Mouse (Mus musculus): ENCODE measurements around the gene Camta1.

Gene Camta1

DNA sequence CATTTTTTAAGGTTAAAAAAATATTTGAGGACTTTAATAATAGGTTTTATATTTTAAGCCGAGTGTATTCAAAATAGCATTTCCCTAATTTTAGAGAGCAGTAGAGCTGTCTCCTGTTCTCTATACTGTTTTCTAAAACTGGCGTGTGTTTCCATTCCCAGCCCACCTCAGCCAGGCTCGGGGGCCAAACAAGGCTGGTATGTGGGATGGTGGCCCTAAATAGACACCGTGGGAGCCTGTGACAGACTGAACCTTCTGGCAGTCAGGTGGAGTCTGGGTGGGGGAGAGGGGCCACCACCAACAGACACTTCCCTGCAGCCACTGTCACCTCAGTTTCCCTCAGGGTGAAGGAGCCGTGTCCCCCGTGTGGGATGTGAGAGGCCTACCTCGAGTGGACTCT lies 268.6 kb downstream of the Camta1 start:
- no peak for DNase-seq

DNA sequence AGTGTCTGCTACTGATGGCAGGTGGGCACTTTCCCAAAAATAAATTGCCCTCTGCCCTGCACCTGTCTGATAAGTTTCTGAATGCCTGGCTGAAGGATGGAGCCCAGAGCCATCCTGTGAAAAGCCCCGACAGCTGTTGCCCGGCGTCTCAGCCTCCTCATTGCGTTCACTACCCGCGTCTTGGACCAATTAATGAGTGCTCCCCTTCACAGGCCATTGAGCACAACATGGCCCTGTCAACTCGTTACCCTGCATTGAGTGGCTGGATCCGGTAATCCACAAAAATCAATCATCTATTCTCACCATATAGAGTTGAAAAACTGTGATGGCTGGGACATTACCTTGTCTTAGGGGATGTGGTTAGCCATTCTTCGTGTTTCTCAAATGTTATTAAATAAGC lies 275.6 kb downstream of the Camta1 start:
- DNase-seq: peak; percentile 74

DNA sequence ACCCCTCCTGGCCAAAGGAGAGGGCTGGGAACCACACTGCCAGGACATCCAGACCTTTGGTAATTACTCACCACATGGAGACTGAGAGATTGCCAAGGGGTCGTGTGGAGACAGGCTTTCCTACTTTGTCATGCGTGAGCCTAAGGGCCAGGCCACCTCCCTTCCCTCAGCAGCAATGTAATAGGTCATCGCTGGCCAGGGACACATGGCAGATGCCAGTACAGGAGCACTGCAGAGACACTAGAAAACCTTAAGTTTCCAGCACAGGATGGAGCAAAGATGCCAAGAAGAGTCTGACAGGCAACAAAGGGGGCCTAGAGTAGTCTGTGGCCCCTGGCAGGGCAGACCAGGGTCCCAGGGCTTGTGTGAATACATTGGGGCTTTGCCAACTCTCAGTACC lies 283.7 kb downstream of the Camta1 start:
- peak; percentile 65 for DNase-seq

DNA sequence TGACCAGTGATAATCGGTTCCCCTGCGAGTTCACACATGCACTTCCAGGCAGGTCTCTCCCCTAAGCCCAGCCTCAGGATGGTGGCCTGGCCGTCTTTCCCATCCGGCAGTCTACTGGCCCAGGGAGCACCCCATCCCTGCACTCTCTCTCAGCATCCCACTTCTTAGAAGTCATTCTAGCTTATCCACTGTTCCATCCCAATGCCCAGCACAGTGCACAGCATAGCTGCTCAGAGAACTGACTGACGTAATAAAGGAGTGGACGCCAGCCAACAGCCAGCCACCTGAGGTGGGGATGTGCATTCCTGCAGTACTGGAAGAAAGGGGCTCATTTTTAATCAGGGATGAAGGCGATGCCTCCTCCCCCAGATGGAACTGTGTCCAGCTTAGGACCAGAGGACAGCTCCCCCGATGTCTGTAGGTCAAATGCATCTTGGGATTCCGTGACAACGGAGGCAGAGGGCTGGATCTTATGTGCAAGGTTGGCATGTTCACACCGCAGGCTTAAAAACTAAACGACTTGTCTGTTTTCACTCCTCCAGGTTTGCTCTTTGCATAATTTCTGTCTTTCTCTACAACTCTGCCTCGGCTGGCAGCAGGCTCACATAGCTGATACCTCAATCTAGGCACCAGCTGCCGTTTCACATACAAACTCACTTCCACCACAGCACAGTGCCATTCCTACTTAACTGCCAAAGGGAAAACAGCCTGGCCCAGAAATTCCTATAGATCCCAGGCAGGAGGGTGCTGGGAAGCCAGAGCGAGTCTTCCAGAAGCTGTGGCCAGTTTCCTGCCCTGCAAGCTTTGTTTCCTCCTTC lies 285.2 kb downstream of the Camta1 start:
- DNase-seq: peak; percentile 78

DNA sequence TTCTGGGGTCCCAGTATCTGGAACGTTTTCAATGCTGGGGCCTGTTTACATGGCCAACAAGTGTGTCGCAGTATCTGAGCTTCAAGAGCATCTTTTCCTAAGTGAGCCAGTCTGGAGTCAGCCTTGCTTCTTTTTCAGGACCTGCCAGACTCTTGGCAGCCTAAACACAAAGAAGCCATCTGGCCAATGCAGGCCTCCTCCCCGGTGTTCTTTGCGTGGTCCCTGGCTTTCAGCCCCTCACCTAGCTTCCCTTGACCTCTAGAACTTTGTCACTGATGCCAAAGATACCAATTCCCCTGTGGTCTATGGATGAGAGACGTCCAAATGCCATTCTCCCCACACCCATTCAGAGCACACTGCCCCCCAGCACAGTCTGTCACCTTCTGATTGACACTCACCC lies 289.0 kb downstream of the Camta1 start:
- DNase-seq: no peak

DNA sequence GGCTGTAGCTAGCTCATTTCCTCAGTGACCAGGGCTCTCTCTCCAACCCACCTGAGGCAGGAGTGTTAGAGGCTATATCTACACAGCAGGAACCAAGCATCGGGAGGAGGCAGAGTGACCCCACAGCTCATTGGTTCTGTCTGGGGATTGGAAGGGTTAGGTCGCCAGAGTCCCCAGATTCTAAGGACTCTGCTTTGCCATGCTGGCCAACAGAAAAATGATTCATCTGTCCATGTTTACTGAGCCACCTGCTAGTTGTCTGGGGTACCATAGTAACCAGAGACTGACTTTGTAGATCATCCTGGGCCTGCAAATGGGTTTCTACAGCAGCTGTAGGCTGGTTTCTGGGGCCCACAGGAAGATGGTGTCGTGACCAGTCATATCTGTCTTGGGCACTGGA lies 292.1 kb downstream of the Camta1 start:
- no peak for DNase-seq

DNA sequence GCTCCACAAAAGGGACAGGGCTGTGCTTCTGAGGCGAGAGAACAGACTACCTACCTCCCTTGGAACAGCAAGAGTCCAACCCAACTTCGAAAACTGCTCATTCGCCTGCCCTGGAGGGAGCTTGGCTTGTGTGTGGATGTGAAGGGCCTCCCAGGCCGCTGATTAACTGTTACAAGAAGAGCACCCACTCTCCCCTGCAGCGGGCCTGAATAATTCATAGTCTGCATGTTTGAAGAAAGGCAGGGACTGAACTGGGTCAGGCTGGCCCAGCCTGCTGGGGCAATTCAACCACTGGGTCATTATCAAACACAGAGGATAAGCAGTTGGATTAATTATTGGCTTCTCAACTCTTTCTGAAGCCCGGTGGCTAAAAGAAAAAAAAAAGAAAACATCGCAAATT lies 292.8 kb downstream of the Camta1 start:
- DNase-seq: no peak

DNA sequence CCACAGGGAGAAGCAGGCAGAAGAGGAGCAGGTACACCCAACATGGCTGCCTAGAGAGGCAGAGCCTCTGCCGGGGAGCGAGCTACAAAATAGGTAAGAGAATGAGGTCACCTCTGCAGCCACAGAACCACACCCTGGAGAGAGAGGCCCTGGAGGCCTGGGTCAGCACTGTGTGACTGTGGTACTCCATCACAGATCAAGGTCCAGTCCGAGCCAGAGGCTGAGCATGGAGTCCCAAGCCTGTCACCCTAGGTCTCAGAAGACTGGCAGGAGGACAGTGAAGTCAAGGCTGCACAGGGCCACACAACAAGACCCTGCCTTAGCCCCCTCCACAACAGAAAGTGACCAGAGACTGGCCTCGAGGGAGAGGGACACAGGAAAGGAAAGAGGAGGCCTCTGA lies 294.6 kb downstream of the Camta1 start:
- DNase-seq: no peak

DNA sequence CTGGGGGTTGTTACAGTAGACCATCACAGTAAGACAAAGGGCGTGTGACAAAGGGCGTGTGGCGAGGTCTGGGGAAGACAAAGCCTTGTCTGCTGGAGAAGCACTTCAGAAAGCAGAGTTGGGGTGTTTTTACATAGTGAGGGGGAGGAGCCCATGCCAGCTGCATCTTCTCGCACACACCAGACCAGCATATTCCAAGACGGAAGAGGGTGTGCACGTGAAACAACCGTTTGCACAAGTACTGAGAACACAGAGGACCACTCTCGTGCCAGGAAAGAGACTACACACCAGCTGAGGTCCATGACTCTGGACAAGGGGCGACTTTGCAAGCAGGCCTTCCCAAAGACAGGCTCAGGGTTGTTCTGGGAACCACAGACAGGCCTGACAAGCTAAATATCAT lies 306.2 kb downstream of the Camta1 start:
- no peak for DNase-seq

DNA sequence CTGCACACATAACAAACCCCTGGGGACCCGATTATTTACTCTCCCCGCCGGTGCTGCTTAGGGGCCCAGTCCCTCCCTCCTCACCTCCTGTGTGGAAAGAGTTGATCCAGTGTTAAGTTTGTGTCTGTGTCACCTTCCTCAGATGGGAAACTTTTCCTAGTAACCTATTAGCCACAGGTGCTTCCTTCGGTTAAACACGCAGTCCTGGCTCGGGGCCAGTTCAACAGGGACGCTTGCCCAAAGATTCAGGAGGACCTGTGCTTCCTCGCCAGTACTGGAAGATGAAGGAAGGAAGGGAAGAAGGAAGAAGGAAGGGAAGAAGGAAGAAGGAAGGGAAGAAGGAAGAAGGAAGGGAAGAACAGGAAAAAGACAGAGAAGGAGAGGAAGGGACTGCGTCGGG lies 312.2 kb downstream of the Camta1 start:
- no peak for DNase-seq

DNA sequence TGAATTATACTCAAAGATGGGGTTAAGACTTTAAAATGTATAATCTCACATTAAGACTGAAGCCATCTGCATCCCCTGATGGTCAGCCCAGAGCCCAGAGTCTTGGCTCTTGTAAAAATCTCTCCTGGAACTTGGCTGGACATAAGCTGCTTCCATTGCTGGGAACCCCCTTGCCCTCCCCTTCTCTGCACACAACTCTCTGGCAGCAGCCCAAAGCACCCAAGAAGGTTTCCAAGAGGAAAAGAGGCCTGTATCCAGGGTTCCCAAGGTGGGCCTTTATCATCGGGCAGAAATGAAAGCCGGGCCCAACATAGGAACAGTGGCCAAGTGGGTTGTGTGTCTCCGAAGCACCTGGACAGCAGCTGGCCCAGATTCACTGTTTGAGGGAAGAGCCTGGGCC lies 316.2 kb downstream of the Camta1 start:
- no peak for DNase-seq

DNA sequence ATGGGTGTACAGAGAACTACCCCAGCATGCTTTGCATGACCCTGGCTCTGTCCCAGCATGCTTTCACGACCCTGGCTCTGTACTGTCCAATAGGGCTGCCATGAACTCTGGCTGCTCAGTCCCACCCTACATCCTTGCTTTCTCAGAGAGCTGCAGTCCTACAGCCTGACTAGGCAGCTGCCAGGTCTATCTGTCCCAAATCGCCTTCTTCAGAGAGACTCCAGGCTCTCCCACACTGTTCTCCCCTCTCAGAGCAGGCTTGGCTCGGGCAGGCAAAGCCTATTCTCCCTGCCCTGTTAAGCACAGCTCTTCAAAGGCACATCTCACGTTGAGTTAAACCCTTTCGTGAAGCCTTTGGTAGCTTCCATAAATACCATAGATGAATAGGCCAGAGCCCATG lies 317.5 kb downstream of the Camta1 start:
- DNase-seq: no peak

DNA sequence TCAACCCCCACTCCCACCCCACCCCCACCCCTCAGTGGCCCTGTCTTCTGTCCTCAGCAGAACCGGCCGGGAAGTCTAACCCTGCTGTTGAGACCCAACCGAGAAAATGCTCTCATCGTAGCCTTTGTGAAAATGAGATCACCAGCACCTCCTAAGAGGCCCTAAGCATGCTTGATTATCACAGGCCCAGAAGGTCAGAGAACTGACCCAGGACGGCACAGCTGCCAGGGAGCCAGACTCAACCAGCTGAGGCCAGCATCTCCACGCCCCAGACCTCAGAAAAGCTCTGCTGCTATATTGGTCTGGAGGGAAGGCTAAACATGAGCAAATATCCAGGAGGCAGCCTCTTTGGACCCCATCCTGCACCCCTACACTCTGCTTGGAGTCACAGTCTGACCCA lies 321.1 kb downstream of the Camta1 start:
- peak; percentile 92 for DNase-seq

DNA sequence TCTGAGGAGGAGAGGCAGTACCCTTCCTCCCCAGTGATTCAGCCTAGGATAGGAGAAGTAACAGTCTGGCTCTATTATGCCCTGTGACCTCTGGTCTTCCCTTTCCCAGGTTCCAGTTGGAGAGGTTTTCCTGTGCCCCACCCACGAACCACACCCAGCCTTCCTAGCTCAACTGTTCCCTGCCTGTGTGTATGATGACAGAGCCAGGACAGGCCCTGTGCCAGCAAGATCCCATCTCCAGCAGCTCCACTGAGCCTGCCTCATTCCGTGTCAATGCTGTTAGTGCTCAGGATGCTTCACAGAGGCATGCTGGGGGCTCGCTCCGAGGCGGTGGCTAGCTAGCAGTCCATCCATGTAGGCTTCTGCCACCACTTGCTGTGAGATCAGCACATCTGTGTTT lies 321.8 kb downstream of the Camta1 start:
- peak; percentile 93 for DNase-seq

DNA sequence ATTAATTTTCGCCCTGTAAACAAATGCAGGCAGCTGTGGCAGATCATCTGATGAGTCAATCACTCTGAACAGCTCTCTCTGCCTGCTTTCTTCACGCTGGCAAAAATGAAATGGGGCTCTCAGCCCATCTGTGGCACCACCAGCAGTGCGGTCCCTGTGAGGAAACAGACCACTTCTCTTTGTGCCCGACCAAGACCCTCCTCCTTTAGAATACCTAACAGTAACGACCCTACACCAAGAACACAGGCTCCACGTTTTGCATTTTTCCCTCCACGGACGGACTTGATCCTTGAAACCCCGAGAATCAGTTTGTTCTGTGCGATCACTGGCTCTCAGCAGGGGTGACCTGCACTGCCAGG lies 322.5 kb downstream of the Camta1 start:
- DNase-seq: no peak

DNA sequence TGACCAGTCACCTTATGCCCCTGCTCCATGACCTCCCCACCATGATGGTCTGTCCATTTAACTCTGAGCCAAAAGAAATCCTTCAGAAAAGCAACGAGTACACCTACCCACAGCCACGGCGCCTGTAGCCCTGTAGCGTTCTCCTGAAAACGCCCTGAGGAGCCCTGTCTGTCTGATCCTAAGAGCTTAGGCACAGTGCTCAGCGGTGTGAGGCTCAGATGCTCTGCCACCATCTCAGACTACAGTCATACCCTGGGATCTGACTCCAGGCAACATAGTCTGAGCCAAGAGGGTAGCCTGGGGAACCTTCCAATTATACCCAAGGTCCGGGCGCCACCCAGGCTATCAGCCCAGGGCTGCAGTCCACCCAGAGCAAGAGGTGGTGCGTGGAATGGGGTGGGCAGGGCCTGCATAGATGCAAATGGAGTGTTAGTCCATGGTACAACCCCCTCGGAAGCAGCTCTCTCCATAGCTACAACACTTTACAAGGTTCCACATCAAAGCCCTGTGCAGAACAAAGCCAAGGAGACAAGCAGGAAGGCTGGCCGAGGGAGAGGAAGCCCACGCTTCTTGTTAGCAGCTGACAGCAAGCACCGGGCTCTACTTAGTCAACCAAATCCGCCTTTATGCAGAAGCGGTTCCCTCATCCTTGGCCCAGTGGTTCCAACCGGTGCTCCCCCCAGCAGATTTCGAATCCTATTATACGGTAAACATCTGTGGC lies 323.1 kb downstream of the Camta1 start:
- DNase-seq: no peak

DNA sequence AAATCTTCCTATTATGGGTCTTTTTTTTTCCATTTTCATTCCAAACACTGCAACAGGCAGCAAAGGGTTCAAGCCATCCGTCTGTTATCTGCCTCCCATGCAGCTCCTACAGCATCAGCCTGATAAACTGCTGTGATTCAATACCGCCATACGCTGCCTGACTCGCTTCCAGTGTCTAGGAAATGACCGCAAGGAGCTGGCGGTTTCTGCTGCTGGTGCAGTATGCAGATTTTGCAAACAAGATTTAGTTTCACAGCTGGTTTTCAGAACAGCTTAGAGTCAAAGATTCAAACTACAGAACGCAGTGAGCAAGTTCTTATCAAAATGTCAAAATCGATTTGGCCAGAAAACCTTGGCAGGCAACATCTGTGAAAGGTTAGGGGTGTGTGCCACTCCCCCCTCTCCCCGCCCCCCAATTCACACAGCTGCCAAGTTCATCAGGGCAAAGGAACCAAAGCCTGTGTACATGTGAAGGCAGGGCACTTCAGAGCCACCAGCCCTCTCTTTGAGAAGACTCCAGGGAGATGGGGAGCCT lies 325.7 kb downstream of the Camta1 start:
- no peak for DNase-seq

DNA sequence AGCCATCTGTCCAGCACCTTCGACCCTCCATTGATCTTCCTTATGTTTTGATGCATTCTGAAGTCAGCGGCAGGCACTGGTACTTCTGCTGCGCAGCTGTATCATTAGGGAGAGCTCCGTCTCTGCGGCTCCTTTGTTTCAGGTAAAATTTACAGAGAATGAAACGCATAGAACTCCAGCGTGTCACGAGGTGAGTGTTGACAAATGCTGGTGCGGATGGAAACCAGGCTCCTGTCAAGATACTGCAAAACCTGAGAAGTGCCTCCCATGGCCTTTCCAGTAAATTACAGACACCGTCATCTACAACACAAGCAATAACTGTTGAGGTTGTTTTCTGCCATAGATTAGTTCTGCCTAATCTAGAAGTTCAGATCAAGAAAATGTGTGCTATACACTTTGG lies 328.2 kb downstream of the Camta1 start:
- no peak for DNase-seq

DNA sequence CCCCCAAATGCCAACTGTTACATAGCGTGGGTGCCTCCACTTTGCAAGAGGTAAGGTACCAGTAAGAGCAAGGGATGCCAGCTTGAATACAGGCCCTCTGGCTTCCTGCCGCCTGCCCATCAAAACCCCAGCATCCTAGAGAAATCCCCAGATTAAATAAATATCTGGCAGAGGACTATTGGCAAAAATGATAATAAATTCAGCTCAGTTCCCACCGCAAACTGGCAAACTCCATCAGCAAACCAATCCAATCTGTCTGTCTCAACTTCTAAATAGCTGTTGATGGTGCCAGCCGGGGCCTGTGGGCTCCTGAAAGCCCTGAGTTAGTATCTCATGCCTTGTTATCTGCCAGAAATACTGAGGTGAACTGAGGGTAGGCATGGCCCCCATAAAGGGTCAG lies 333.2 kb downstream of the Camta1 start:
- DNase-seq: no peak

DNA sequence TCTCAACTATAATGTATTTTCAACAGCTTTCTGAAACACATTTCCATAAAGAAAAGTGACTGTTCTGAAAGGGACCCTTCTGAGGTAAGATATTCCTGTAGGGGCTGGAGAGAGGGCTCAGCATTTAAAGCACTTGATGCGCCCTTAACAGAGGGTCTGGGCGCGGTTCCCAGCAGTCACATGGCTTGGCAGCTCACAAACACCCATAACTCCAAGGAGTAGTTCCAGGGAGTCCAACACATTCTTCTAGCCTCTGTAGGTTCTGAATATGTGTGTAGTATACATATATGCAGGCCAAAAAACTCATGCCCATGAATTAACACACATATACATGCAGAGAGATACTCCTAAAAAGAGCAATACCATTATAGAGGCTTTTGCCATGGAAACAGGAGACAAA lies 333.9 kb downstream of the Camta1 start:
- DNase-seq: no peak

DNA sequence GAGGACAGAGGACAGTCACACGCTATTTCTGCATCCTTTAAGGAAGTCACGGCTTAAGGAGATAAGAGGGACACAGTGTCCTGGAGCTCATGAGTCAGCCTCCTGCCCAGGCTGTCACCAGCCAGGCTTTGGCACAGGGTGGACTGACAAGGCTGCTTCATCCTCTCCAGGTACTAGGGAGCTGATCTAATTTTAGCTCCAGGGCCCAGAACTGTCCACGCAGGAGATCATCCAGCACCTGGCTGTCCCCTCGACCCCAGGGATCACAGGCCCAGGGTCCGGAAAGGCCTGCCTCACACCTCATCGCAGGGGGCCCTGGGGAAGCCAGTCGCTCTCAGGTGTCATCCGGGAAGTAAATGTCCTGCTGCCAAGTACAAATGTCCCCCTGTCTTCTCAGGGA lies 341.6 kb downstream of the Camta1 start:
- peak; percentile 97 for DNase-seq

DNA sequence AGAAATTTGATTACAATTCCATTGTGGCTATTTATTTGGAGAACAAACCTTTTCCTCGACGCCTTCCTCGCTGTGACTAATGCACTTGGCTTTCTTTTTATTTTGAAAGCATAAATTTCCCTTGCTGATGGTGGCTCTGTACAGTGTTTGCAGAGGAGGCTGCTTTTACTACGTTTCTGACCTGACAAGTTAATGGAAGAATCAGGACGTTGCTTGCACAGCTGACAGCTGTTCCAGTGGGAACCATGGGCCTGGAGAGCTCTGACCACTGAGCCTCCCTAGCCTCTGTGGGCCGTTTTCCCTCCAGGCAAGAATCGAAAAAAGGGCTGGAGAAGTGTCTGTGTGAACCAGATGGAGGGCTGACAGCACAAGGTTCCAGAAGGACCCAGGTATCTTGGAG lies 342.7 kb downstream of the Camta1 start:
- DNase-seq: no peak

DNA sequence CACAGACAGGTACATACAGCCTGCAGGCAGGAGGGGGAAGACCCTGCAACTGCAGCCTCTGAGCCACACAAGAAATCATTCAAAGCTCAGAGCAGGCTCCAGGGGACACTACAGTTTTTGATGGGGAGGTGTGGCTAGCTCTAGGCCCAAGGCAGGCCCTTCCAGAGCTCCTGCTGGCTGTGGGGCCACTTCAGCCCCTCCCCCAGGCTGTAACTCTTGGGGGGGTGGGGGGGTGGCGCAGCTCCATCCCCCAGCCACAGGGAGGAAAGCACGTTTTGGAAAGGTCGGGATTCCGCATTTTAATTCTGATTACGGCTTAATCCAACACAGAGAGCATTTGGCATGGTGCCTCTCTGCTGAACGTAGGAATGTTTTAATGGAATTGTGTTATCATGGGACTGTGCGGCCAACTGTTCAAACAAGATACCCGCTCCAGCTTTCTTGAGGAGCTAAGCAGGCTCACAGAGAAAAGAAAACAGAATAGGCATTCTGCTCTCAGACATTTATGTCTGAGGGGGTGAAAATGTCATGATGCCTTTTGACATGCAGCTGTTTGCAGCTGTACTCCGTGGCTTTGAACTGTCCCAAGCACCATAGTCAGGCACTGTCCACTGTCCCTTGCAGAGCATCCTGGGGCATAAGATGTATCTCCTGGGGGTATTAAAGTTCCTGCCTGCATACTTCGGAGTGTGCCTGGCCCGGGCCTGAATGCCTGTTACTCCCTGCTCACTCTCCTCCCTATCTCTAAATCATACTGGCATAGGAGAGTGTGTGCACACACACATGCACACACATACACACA lies 344.5 kb downstream of the Camta1 start:
- DNase-seq: no peak

DNA sequence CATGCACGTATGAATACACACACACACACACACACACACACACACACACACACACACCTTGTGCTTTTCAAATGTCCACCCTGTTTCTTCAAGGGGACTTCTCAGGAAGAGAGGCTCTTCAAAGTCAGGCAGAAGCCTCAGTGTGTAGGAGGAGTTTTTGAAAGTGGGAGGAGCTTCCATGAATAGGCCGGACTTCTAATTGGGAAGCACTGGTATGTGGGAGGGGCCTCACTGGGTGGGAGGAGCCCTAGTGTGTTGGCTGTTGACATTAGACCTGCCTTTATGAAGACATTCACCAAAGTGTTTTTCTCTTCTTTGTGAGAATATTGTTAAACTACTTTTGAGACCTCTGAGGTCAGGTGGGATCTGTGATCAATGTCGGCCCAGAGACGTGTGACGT lies 346.4 kb downstream of the Camta1 start:
- no peak for DNase-seq
